Mouse (Mus musculus) MEL (cell line): Measurements from ENCODE around the gene Fam196b. TPM values are rescaled to one million over a fixed set of nuclear protein-coding genes. Genes with fewer than 3 reads are reported as not detected.

Experiments used
- DNase-seq: peaks from one replicate; pipeline ENCODE4 v3.0.0; 2011; ENCODE audit warnings: low read depth, low spot score
- H3K27ac ChIP-seq: 2 replicates; pipeline ENCODE4 v1.5.1; 2012; ENCODE audit warnings: low read depth, mild to moderate bottlenecking, control low read depth, low read length, moderate library complexity; ENCODE audit not compliant: control insufficient read depth
- H3K27me3 ChIP-seq, 2 experiments: fragments of 150-350 bp in 1 of 2; sonication (generic) in 1 of 2; 2 replicates each; pipeline ENCODE4 v1.6.1; 2012; ENCODE audit warnings: low read length in 2 of 2, mild to moderate bottlenecking in 2 of 2, improper control_type of control experiment in 1 of 2, moderate library complexity in 1 of 2; ENCODE audit not compliant: insufficient read depth in 2 of 2, control insufficient read depth in 1 of 2
- H3K36me3 ChIP-seq, 2 experiments: 2 replicates each; pipeline ENCODE4 v1.6.1; 2012 to 2014; ENCODE audit warnings: low read length in 2 of 2, improper control_type of control experiment in 1 of 2, inconsistent platforms in 1 of 2, mild to moderate bottlenecking in 1 of 2; ENCODE audit not compliant: insufficient read depth in 2 of 2, control insufficient read depth in 1 of 2
- H3K4me1 ChIP-seq, 2 experiments: fragments of 150-350 bp in 1 of 2; sonication (generic) in 1 of 2; 2 replicates each; pipeline ENCODE4 v1.6.1; 2012; ENCODE audit warnings: low read length in 2 of 2, improper control_type of control experiment in 1 of 2, mild to moderate bottlenecking in 1 of 2; ENCODE audit not compliant: insufficient read depth in 2 of 2, control insufficient read depth in 1 of 2
- H3K4me3 ChIP-seq, 2 experiments: fragments of 150-350 bp in 1 of 2; sonication (generic) in 1 of 2; 2 replicates each; pipeline ENCODE4 v1.5.1; 2012; ENCODE audit warnings: low read depth in 2 of 2, low read length in 2 of 2, mild to moderate bottlenecking in 2 of 2, moderate library complexity in 2 of 2, control low read depth in 1 of 2, improper control_type of control experiment in 1 of 2; ENCODE audit not compliant: control insufficient read depth in 1 of 2, insufficient read depth in 1 of 2
- H3K79me2 ChIP-seq: 2 replicates; pipeline ENCODE4 v1.6.1; 2012; ENCODE audit warnings: mild to moderate bottlenecking, low read length, moderate library complexity; ENCODE audit not compliant: control insufficient read depth, poor library complexity, insufficient read depth
- H3K9ac ChIP-seq: 2 replicates; pipeline ENCODE4 v1.6.1; 2012; ENCODE audit warnings: low read depth, mild to moderate bottlenecking, control low read depth, low read length, moderate library complexity; ENCODE audit not compliant: control insufficient read depth, poor library complexity, severe bottlenecking
- H3K9me3 ChIP-seq: fragments of 150-350 bp; sonication (generic); replicated peaks from 2 replicates; pipeline ENCODE4 v1.6.1; 2012; ENCODE audit warnings: mild to moderate bottlenecking, low read length, improper control_type of control experiment, moderate library complexity; ENCODE audit not compliant: insufficient read depth
- CHD1 ChIP-seq: IDR thresholded peaks from 2 replicates; pipeline ENCODE4 v1.6.1; 2012; ENCODE audit warnings: low read depth, mild to moderate bottlenecking, inconsistent platforms, low read length, improper control_type of control experiment
- ELF1 ChIP-seq: IDR thresholded peaks from 2 replicates; pipeline ENCODE4 v1.6.1; 2014; ENCODE audit warnings: low read depth, mild to moderate bottlenecking, inconsistent platforms, low read length, improper control_type of control experiment, moderate library complexity
- EP300 ChIP-seq, 2 experiments: IDR thresholded peaks; 2 replicates each; pipeline ENCODE4 v1.6.1; 2011; ENCODE audit warnings: improper control_type of control experiment in 2 of 2, low read length in 2 of 2, low read depth in 1 of 2, mild to moderate bottlenecking in 1 of 2
- ETS1 ChIP-seq: IDR thresholded peaks from 2 replicates; pipeline ENCODE4 v1.6.1; 2012; ENCODE audit warnings: low read depth, mild to moderate bottlenecking, inconsistent platforms, low read length, improper control_type of control experiment, moderate library complexity
- GATA1 ChIP-seq: IDR thresholded peaks from 2 replicates; pipeline ENCODE4 v1.6.1; 2011; ENCODE audit warnings: low read depth, low read length, improper control_type of control experiment
- HCFC1 ChIP-seq: IDR thresholded peaks from 2 replicates; pipeline ENCODE4 v1.6.1; 2012; ENCODE audit warnings: low read depth, mild to moderate bottlenecking, inconsistent platforms, low read length, improper control_type of control experiment, moderate library complexity
- MAFK ChIP-seq: IDR thresholded peaks from 2 replicates; pipeline ENCODE4 v1.6.1; 2011; ENCODE audit warnings: low read depth, mild to moderate bottlenecking, low read length, improper control_type of control experiment, borderline replicate concordance
- NELFE ChIP-seq: IDR thresholded peaks from 2 replicates; pipeline ENCODE4 v1.6.1; 2011; ENCODE audit warnings: low read depth, low read length, improper control_type of control experiment
- NRF1 ChIP-seq: IDR thresholded peaks from 2 replicates; pipeline ENCODE4 v1.6.1; 2014; ENCODE audit warnings: low read depth, mild to moderate bottlenecking, inconsistent platforms, low read length, improper control_type of control experiment, moderate library complexity; ENCODE audit not compliant: poor library complexity, insufficient read depth, severe bottlenecking
- POLR2A ChIP-seq, 2 experiments: IDR thresholded peaks; 2 replicates each; pipeline ENCODE4 v1.6.1; 2011 to 2012; ENCODE audit warnings: low read length in 2 of 2, mild to moderate bottlenecking in 2 of 2, control low read depth in 1 of 2, improper control_type of control experiment in 1 of 2, low read depth in 1 of 2, moderate library complexity in 1 of 2; ENCODE audit not compliant: control insufficient read depth in 1 of 2, insufficient read depth in 1 of 2, poor library complexity in 1 of 2
- POLR2AphosphoS2 ChIP-seq: IDR thresholded peaks from 2 replicates; pipeline ENCODE4 v1.6.1; 2011; ENCODE audit warnings: low read length, improper control_type of control experiment
- RCOR1 ChIP-seq: IDR thresholded peaks from 2 replicates; pipeline ENCODE4 v1.6.1; 2012; ENCODE audit warnings: low read depth, mild to moderate bottlenecking, inconsistent platforms, low read length, improper control_type of control experiment
- TCF12 ChIP-seq: IDR thresholded peaks from 2 replicates; pipeline ENCODE4 v1.6.1; 2014; ENCODE audit warnings: low read depth, mild to moderate bottlenecking, inconsistent platforms, low read length, improper control_type of control experiment, moderate library complexity
- USF2 ChIP-seq, 2 experiments: IDR thresholded peaks; 2 replicates each; pipeline ENCODE4 v1.6.1; 2011 to 2012; ENCODE audit warnings: improper control_type of control experiment in 2 of 2, low read length in 2 of 2, borderline replicate concordance in 1 of 2, inconsistent platforms in 1 of 2, low read depth in 1 of 2, mild to moderate bottlenecking in 1 of 2; ENCODE audit not compliant: insufficient read depth in 1 of 2
- ZC3H11A ChIP-seq: IDR thresholded peaks from 2 replicates; pipeline ENCODE4 v1.6.1; 2012; ENCODE audit warnings: low read depth, mild to moderate bottlenecking, inconsistent platforms, low read length, improper control_type of control experiment
- ZKSCAN1 ChIP-seq: IDR thresholded peaks from 2 replicates; pipeline ENCODE4 v1.6.1; 2012; ENCODE audit warnings: low read depth, mild to moderate bottlenecking, inconsistent platforms, low read length, improper control_type of control experiment, moderate library complexity
- ZMIZ1 ChIP-seq: IDR thresholded peaks from 2 replicates; pipeline ENCODE4 v1.6.1; 2012; ENCODE audit warnings: low read depth, mild to moderate bottlenecking, inconsistent platforms, low read length, improper control_type of control experiment, moderate library complexity
- polyA plus RNA-seq, 2 experiments: library from polyadenylated mRNA; stranded (reverse) in 1 of 2; unstranded in 1 of 2; fragments of >175 nt in 1 of 2; fragments of >200 nt in 1 of 2; gene quantifications; 2 replicates each; pipeline versions ENCODE4 v1.2.1 to v1.2.4; 2012; ENCODE audit warnings: low replicate concordance in 2 of 2, low read depth in 1 of 2; ENCODE audit not compliant: insufficient read length in 2 of 2, insufficient read depth in 1 of 2, missing spikeins in 1 of 2
- total RNA-seq: library from RNA; depleted of rRNA; stranded (reverse); fragments of 300-350 nt; gene quantifications from 2 replicates; pipeline ENCODE4 v1.2.3, GENCODE M21; 2012

Gene Fam196b
- total and polyA plus RNA-seq, 3 experiments = 0.10 to 0.23 TPM; not detected in 1

DNA sequence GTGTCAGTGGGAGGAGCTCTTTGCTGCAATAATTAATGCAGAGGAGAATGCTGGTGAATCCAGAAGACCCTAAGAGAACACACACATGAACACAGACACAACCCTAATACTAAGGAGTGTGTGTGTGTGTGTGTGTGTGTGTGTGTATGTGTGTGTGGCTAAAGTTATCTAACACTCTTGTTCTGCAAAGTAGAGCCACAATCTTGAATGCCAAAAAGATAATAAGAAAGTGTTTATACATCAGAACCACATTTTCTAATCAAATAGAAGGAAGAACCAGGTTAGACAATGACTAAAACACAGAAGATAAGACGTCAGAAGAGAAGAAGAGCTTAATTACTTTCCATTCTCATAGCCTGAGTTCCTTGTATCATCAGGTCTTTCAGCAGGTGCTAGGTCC lies 60.9 kb downstream of the Fam196b start:
- Histone ChIP-seq H3K9me3 (no peaks in the 10 kb centered on the region), H3K4me3 (no peak overlapping the region), H3K79me2 (no peaks in the 10 kb centered on the region), H3K36me3 (peaks cover 0 to 17% of the 10 kb centered on the region in 2 experiments; a peak in 3 of 4 replicates), H3K4me1 (peaks cover 2 to 8% of the 10 kb centered on the region in 2 experiments), H3K27ac (no peak overlapping the region), H3K9ac (no peak overlapping the region), H3K27me3 (no peaks in the 10 kb centered on the region)
- TF ChIP-seq NELFE = no peak
- peak; percentile 52 for TF ChIP-seq ETS1
- TF ChIP-seq EP300 (IDR thresholded peaks at IDR 0.05; ENCODE audit: low read depth in 1 of 2, low read length in 2 of 2) = peak; percentile 72 to 75; a peak in 3 of 4 replicates
- peak; percentile 77 for TF ChIP-seq RCOR1
- TF ChIP-seq GATA1 = peak; percentile 76
- TF ChIP-seq NRF1 = no peak
- TF ChIP-seq TCF12 = peak; percentile 57
- DNase-seq = peak; percentile 44

DNA sequence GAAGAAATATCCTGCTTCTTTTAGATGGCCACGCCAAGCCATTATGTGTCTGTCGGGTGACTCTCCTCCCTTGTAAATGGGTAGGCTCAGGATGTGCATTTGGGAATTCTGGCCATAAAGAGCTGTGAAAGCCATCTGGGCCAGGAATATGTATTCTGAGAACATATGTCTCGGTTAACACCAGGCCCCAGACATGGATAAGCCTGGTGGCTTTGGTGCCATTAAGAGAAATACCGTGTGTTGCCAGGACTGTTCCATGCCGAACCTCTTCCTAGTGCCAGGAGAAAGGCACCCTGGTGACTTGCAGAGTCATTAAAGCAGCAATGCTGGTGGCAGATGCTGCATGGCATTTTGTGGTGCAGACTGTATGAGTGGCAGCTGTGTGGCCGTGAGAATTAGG lies 63.0 kb downstream of the Fam196b start:
- TF ChIP-seq USF2 (IDR thresholded peaks at IDR 0.05; ENCODE audit: borderline replicate concordance in 1 of 2, insufficient read depth in 1 of 2, low read depth in 1 of 2, low read length in 2 of 2) (no peak), POLR2A (IDR thresholded peaks at IDR 0.05; ENCODE audit: control insufficient read depth in 1 of 2, insufficient read depth in 1 of 2, low read depth in 1 of 2, low read length in 2 of 2, poor library complexity in 1 of 2) (no peak), ZC3H11A (no peak), POLR2AphosphoS2 (no peak), HCFC1 (no peak), ELF1 (no peak), ETS1 (no peak), TCF12 (no peak), CHD1 (no peak)

DNA sequence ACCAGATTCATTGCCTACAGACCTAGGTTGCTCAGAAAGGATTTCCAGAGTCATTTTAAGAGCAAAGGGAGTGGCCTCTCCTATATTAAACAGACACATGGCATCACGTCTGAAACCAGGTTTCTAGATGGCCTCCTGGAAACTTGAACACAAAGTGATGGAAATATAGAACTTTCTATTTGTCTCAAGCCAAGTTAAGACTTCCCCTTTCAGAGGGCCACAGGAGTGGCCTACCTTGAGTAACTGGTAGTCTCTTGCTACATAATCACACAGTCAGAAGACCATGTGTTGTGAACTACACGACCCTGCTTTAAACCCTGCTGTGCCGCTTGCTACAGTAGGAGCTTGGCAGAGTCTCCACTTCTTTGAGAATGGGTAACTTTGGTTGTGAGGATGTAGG lies 68.9 kb downstream of the Fam196b start:
- Histone ChIP-seq H3K27ac (no peak overlapping the region), H3K4me1 (peaks cover 0 to 3% of the 10 kb centered on the region in 2 experiments; a peak in 1 of 4 replicates), H3K4me3 (no peak overlapping the region), H3K9me3 (no peaks in the 10 kb centered on the region), H3K79me2 (no peaks in the 10 kb centered on the region), H3K9ac (no peak overlapping the region), H3K27me3 (no peaks in the 10 kb centered on the region), H3K36me3 (peaks cover 2 to 6% of the 10 kb centered on the region in 2 experiments; a peak in 3 of 4 replicates)
- TF ChIP-seq RCOR1 (no peak), ZKSCAN1 (no peak), ZMIZ1 (no peak), NELFE (no peak), HCFC1 (no peak), GATA1 (no peak), USF2 (IDR thresholded peaks at IDR 0.05; ENCODE audit: borderline replicate concordance in 1 of 2, insufficient read depth in 1 of 2, low read depth in 1 of 2, low read length in 2 of 2) (no peak), MAFK (no peak), POLR2AphosphoS2 (no peak)
- DNase-seq = peak; percentile 13

More for the DNA sequence above, 63.0 kb downstream of the Fam196b start:
- no peak overlapping the region for H3K27ac ChIP-seq
- no peaks in the 10 kb centered on the region for H3K79me2 ChIP-seq
- H3K4me3 ChIP-seq = no peak overlapping the region
- no peaks in the 10 kb centered on the region for H3K27me3 ChIP-seq
- no peaks in the 10 kb centered on the region for H3K9me3 ChIP-seq
- H3K4me1 ChIP-seq = peaks cover 2 to 3% of the 10 kb centered on the region in 2 experiments
- H3K36me3 ChIP-seq = peaks cover 0 to 10% of the 10 kb centered on the region in 2 experiments; a peak in 3 of 4 replicates
- no peak overlapping the region for H3K9ac ChIP-seq
- no peak for DNase-seq
